Mouse (Mus musculus) MEL (cell line): ENCODE data around the gene Dnase1l3. TPM values are rescaled to one million over a fixed set of nuclear protein-coding genes. Genes with fewer than 3 reads are reported as not detected.

Experiments
- DNase-seq: peaks from one replicate; pipeline ENCODE4 v3.0.0; 2011; ENCODE audit warnings: low read depth, low spot score
- H3K27ac ChIP-seq: 2 replicates; pipeline ENCODE4 v1.5.1; 2012; ENCODE audit warnings: low read depth, mild to moderate bottlenecking, control low read depth, low read length, moderate library complexity; ENCODE audit not compliant: control insufficient read depth
- H3K27me3 ChIP-seq, 2 experiments: fragments of 150-350 bp in 1 of 2; sonication (generic) in 1 of 2; 2 replicates each; pipeline ENCODE4 v1.6.1; 2012; ENCODE audit warnings: low read length in 2 of 2, mild to moderate bottlenecking in 2 of 2, improper control_type of control experiment in 1 of 2, moderate library complexity in 1 of 2; ENCODE audit not compliant: insufficient read depth in 2 of 2, control insufficient read depth in 1 of 2
- H3K36me3 ChIP-seq, 2 experiments: 2 replicates each; pipeline ENCODE4 v1.6.1; 2012 to 2014; ENCODE audit warnings: low read length in 2 of 2, improper control_type of control experiment in 1 of 2, inconsistent platforms in 1 of 2, mild to moderate bottlenecking in 1 of 2; ENCODE audit not compliant: insufficient read depth in 2 of 2, control insufficient read depth in 1 of 2
- H3K4me1 ChIP-seq, 2 experiments: fragments of 150-350 bp in 1 of 2; sonication (generic) in 1 of 2; 2 replicates each; pipeline ENCODE4 v1.6.1; 2012; ENCODE audit warnings: low read length in 2 of 2, improper control_type of control experiment in 1 of 2, mild to moderate bottlenecking in 1 of 2; ENCODE audit not compliant: insufficient read depth in 2 of 2, control insufficient read depth in 1 of 2
- H3K4me3 ChIP-seq, 2 experiments: fragments of 150-350 bp in 1 of 2; sonication (generic) in 1 of 2; 2 replicates each; pipeline ENCODE4 v1.5.1; 2012; ENCODE audit warnings: low read depth in 2 of 2, low read length in 2 of 2, mild to moderate bottlenecking in 2 of 2, moderate library complexity in 2 of 2, control low read depth in 1 of 2, improper control_type of control experiment in 1 of 2; ENCODE audit not compliant: control insufficient read depth in 1 of 2, insufficient read depth in 1 of 2
- H3K79me2 ChIP-seq: 2 replicates; pipeline ENCODE4 v1.6.1; 2012; ENCODE audit warnings: mild to moderate bottlenecking, low read length, moderate library complexity; ENCODE audit not compliant: control insufficient read depth, poor library complexity, insufficient read depth
- H3K9ac ChIP-seq: 2 replicates; pipeline ENCODE4 v1.6.1; 2012; ENCODE audit warnings: low read depth, mild to moderate bottlenecking, control low read depth, low read length, moderate library complexity; ENCODE audit not compliant: control insufficient read depth, poor library complexity, severe bottlenecking
- H3K9me3 ChIP-seq: fragments of 150-350 bp; sonication (generic); replicated peaks from 2 replicates; pipeline ENCODE4 v1.6.1; 2012; ENCODE audit warnings: mild to moderate bottlenecking, low read length, improper control_type of control experiment, moderate library complexity; ENCODE audit not compliant: insufficient read depth
- BHLHE40 ChIP-seq: IDR thresholded peaks from 2 replicates; pipeline ENCODE4 v1.6.1; 2012; ENCODE audit warnings: low read depth, mild to moderate bottlenecking, inconsistent platforms, low read length, improper control_type of control experiment, borderline replicate concordance
- CHD2 ChIP-seq: IDR thresholded peaks from 2 replicates; pipeline ENCODE4 v1.6.1; 2011; ENCODE audit warnings: low read length, improper control_type of control experiment
- E2F4 ChIP-seq: IDR thresholded peaks from 2 replicates; pipeline ENCODE4 v1.6.1; 2011; ENCODE audit warnings: low read depth, low read length, improper control_type of control experiment, borderline replicate concordance
- ELF1 ChIP-seq: IDR thresholded peaks from 2 replicates; pipeline ENCODE4 v1.6.1; 2014; ENCODE audit warnings: low read depth, mild to moderate bottlenecking, inconsistent platforms, low read length, improper control_type of control experiment, moderate library complexity
- ETS1 ChIP-seq: IDR thresholded peaks from 2 replicates; pipeline ENCODE4 v1.6.1; 2012; ENCODE audit warnings: low read depth, mild to moderate bottlenecking, inconsistent platforms, low read length, improper control_type of control experiment, moderate library complexity
- GABPA ChIP-seq: IDR thresholded peaks from 2 replicates; pipeline ENCODE4 v1.6.1; 2012; ENCODE audit warnings: low read depth, mild to moderate bottlenecking, inconsistent platforms, low read length, improper control_type of control experiment, moderate library complexity
- GATA1 ChIP-seq: IDR thresholded peaks from 2 replicates; pipeline ENCODE4 v1.6.1; 2011; ENCODE audit warnings: low read depth, low read length, improper control_type of control experiment
- HCFC1 ChIP-seq: IDR thresholded peaks from 2 replicates; pipeline ENCODE4 v1.6.1; 2012; ENCODE audit warnings: low read depth, mild to moderate bottlenecking, inconsistent platforms, low read length, improper control_type of control experiment, moderate library complexity
- KAT2A ChIP-seq: conservative IDR thresholded peaks from 2 replicates; pipeline ENCODE4 v1.6.1; 2012; ENCODE audit warnings: low read depth, low read length, improper control_type of control experiment, inconsistent platforms
- MAFK ChIP-seq: IDR thresholded peaks from 2 replicates; pipeline ENCODE4 v1.6.1; 2011; ENCODE audit warnings: low read depth, mild to moderate bottlenecking, low read length, improper control_type of control experiment, borderline replicate concordance
- MAX ChIP-seq: IDR thresholded peaks from 2 replicates; pipeline ENCODE4 v1.6.1; 2011; ENCODE audit warnings: low read length, improper control_type of control experiment
- MXI1 ChIP-seq: IDR thresholded peaks from 2 replicates; pipeline ENCODE4 v1.6.1; 2011; ENCODE audit warnings: mild to moderate bottlenecking, low read depth, low read length, improper control_type of control experiment
- MYB ChIP-seq: IDR thresholded peaks from 2 replicates; pipeline ENCODE4 v1.6.1; 2011; ENCODE audit warnings: mild to moderate bottlenecking, low read depth, low read length, improper control_type of control experiment
- MYC ChIP-seq: IDR thresholded peaks from 2 replicates; pipeline ENCODE4 v1.6.1; 2011; ENCODE audit warnings: low read depth, mild to moderate bottlenecking, low read length, improper control_type of control experiment, moderate library complexity
- NELFE ChIP-seq: IDR thresholded peaks from 2 replicates; pipeline ENCODE4 v1.6.1; 2011; ENCODE audit warnings: low read depth, low read length, improper control_type of control experiment
- NRF1 ChIP-seq: IDR thresholded peaks from 2 replicates; pipeline ENCODE4 v1.6.1; 2014; ENCODE audit warnings: low read depth, mild to moderate bottlenecking, inconsistent platforms, low read length, improper control_type of control experiment, moderate library complexity; ENCODE audit not compliant: poor library complexity, insufficient read depth, severe bottlenecking
- POLR2AphosphoS2 ChIP-seq: IDR thresholded peaks from 2 replicates; pipeline ENCODE4 v1.6.1; 2011; ENCODE audit warnings: low read length, improper control_type of control experiment
- TAL1 ChIP-seq: IDR thresholded peaks from 2 replicates; pipeline ENCODE4 v1.6.1; 2012; ENCODE audit warnings: mild to moderate bottlenecking, inconsistent platforms, low read length, moderate library complexity, mixed read lengths
- TBP ChIP-seq: IDR thresholded peaks from 2 replicates; pipeline ENCODE4 v1.8.0; 2011; ENCODE audit warnings: low read depth, low read length, improper control_type of control experiment
- TCF12 ChIP-seq: IDR thresholded peaks from 2 replicates; pipeline ENCODE4 v1.6.1; 2014; ENCODE audit warnings: low read depth, mild to moderate bottlenecking, inconsistent platforms, low read length, improper control_type of control experiment, moderate library complexity
- UBTF ChIP-seq: IDR thresholded peaks from 2 replicates; pipeline ENCODE4 v1.6.1; 2012; ENCODE audit warnings: low read depth, mild to moderate bottlenecking, inconsistent platforms, low read length, improper control_type of control experiment, moderate library complexity, borderline replicate concordance; ENCODE audit not compliant: insufficient read depth
- USF1 ChIP-seq: IDR thresholded peaks from 2 replicates; pipeline ENCODE4 v1.6.1; 2014; ENCODE audit warnings: low read depth, mild to moderate bottlenecking, inconsistent platforms, low read length, improper control_type of control experiment, moderate library complexity
- USF2 ChIP-seq, 2 experiments: IDR thresholded peaks; 2 replicates each; pipeline ENCODE4 v1.6.1; 2011 to 2012; ENCODE audit warnings: improper control_type of control experiment in 2 of 2, low read length in 2 of 2, borderline replicate concordance in 1 of 2, inconsistent platforms in 1 of 2, low read depth in 1 of 2, mild to moderate bottlenecking in 1 of 2; ENCODE audit not compliant: insufficient read depth in 1 of 2
- ZC3H11A ChIP-seq: IDR thresholded peaks from 2 replicates; pipeline ENCODE4 v1.6.1; 2012; ENCODE audit warnings: low read depth, mild to moderate bottlenecking, inconsistent platforms, low read length, improper control_type of control experiment
- ZKSCAN1 ChIP-seq: IDR thresholded peaks from 2 replicates; pipeline ENCODE4 v1.6.1; 2012; ENCODE audit warnings: low read depth, mild to moderate bottlenecking, inconsistent platforms, low read length, improper control_type of control experiment, moderate library complexity
- ZMIZ1 ChIP-seq: IDR thresholded peaks from 2 replicates; pipeline ENCODE4 v1.6.1; 2012; ENCODE audit warnings: low read depth, mild to moderate bottlenecking, inconsistent platforms, low read length, improper control_type of control experiment, moderate library complexity
- polyA plus RNA-seq, 2 experiments: library from polyadenylated mRNA; stranded (reverse) in 1 of 2; unstranded in 1 of 2; fragments of >175 nt in 1 of 2; fragments of >200 nt in 1 of 2; gene quantifications; 2 replicates each; pipeline versions ENCODE4 v1.2.1 to v1.2.4; 2012; ENCODE audit warnings: low replicate concordance in 2 of 2, low read depth in 1 of 2; ENCODE audit not compliant: insufficient read length in 2 of 2, insufficient read depth in 1 of 2, missing spikeins in 1 of 2
- total RNA-seq: library from RNA; depleted of rRNA; stranded (reverse); fragments of 300-350 nt; gene quantifications from 2 replicates; pipeline ENCODE4 v1.2.3, GENCODE M21; 2012

The Dnase1l3 gene
- total and polyA plus RNA-seq, 3 experiments: not detected

DNA sequence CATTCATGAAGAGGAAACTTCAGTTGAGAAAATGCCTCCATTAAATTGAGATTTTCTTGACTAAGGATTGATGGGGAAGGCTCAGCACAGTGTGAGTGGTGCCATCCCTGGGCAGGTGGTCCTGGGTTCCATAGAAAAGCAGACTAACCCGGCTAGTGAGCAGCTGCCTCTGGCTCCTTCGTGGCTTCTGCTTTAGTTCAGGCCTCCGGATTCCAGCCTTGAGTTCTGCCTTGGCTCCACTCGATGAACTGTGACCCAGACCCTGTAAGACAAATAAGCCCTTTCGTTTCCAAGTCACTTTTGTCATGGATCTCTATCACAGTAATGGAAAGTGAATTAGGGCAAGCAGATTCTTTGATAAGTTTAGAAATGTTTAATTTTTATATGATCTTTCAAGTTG, 40.2 kb upstream of the Dnase1l3 start:
- Histone ChIP-seq H3K4me3 (no peak overlapping the region), H3K4me1 (no peaks in the 10 kb centered on the region), H3K27me3 (peaks cover 0 to 2% of the 10 kb centered on the region in 2 experiments; a peak in 2 of 4 replicates), H3K9me3 (no peaks in the 10 kb centered on the region), H3K36me3 (no peaks in the 10 kb centered on the region), H3K27ac (no peak overlapping the region), H3K79me2 (no peaks in the 10 kb centered on the region), H3K9ac (no peak overlapping the region)
- DNase-seq: no peak
- TF ChIP-seq TCF12: no peak
- TF ChIP-seq ZKSCAN1: no peak
- no peak for TF ChIP-seq USF1
- no peak for TF ChIP-seq USF2 (IDR thresholded peaks at IDR 0.05; ENCODE audit: borderline replicate concordance in 1 of 2, insufficient read depth in 1 of 2, low read depth in 1 of 2, low read length in 2 of 2)
- no peak for TF ChIP-seq MYC
- TF ChIP-seq ZC3H11A: no peak
- no peak for TF ChIP-seq ELF1
- no peak for TF ChIP-seq MAX
- no peak for TF ChIP-seq GABPA
- TF ChIP-seq UBTF: no peak
- TF ChIP-seq BHLHE40: no peak
- TF ChIP-seq NRF1: no peak
- TF ChIP-seq MXI1: no peak
- TF ChIP-seq TBP: no peak
- TF ChIP-seq ZMIZ1: no peak

DNA sequence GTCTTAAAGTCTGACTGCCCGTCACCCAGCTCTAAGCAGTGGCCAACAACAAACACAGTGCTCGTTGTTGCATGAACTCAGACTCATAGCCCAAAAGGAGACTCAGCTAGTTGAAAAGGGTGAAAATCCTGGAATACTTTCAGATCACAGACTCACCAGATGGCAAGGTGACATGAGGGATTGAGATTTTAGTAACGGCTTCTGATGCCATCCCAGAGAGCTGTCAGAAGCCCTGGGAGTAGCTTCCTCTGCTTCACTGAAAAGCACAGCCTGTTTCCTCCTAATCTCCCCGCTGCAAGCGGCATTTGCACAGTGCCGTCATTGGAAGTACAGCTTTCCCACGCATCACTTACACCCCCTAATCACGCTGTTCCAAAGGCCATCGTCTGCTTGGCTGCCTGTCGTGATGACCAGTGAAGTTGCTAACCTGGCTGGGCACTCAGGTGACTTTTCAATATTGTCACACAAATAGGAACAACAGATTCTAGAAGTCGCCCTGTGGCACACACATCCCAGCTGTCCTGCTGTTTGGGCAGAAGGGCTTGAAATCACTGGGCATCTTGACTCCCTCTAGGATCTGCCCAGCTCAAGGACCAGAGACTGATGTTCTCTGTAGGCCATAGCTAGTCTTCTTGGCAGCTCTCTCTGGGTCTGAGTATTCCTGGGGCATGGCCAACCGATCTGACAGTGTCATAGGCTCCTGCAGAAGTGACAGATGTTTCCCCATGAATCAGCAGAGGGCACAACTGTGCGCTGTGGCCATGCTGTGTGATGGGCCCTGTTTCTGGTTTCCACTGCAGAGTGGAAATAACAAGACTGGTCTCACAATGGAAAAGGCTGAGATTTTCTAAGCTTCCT, 37.9 kb upstream of the Dnase1l3 start:
- no peak for DNase-seq
- Histone ChIP-seq H3K27me3 (peaks cover 0 to 2% of the 10 kb centered on the region in 2 experiments; a peak in 2 of 4 replicates), H3K4me3 (no peak overlapping the region), H3K79me2 (no peaks in the 10 kb centered on the region), H3K4me1 (no peaks in the 10 kb centered on the region), H3K27ac (no peak overlapping the region), H3K36me3 (no peaks in the 10 kb centered on the region), H3K9ac (no peak overlapping the region), H3K9me3 (no peaks in the 10 kb centered on the region)
- TF ChIP-seq ZMIZ1: no peak
- no peak for TF ChIP-seq ZC3H11A
- TF ChIP-seq GATA1: no peak
- TF ChIP-seq HCFC1: no peak
- no peak for TF ChIP-seq UBTF
- TF ChIP-seq CHD2: no peak
- TF ChIP-seq ETS1: no peak
- no peak for TF ChIP-seq MYB
- no peak for TF ChIP-seq TAL1
- no peak for TF ChIP-seq TBP
- TF ChIP-seq TCF12: no peak
- TF ChIP-seq E2F4: no peak
- no peak for TF ChIP-seq MAFK
- no peak for TF ChIP-seq ELF1
- TF ChIP-seq KAT2A: no peak
- no peak for TF ChIP-seq NELFE
- TF ChIP-seq ZKSCAN1: no peak
- no peak for TF ChIP-seq POLR2AphosphoS2
